Mouse (Mus musculus) midbrain, embryonic 14.5 days (tissue): ENCODE measurements at regions not wholly inside any gene's neighbourhood (a gene's known extent, or its start where the extent isn't known, plus 50 kb on each side); places are given as distances from the start of the nearest gene placed in this dataset.

ENCODE experiments used
- ATAC-seq: fragments of 200-750 bp; cut with Nextera tagmentation; 2 replicates; pipeline ENCODE4 v1.8.0; 2017; ENCODE audit warnings: moderate number of reproducible peaks, moderate library complexity; ENCODE audit not compliant: low FRiP score, low TSS enrichment
- DNase-seq: peaks from one replicate; pipeline ENCODE4 v3.0.0-alpha.2; 2015
- H3K27ac ChIP-seq: fragments of 300-500 bp; sonication (generic); replicated peaks from 2 replicates; pipeline ENCODE4 v1.5.1; 2014; ENCODE audit warnings: mild to moderate bottlenecking, low read depth, low read length, moderate library complexity
- H3K27me3 ChIP-seq: fragments of 300-500 bp; sonication (generic); 2 replicates; pipeline ENCODE4 v1.6.1; 2014; ENCODE audit warnings: low read length, control low read depth, mixed read lengths; ENCODE audit not compliant: control insufficient read depth, insufficient read depth
- H3K36me3 ChIP-seq: fragments of 300-500 bp; sonication (generic); 2 replicates; pipeline ENCODE4 v1.6.1; 2014; ENCODE audit warnings: low read length, control low read depth; ENCODE audit not compliant: control insufficient read depth, insufficient read depth
- H3K4me1 ChIP-seq: fragments of 300-500 bp; sonication (generic); 2 replicates; pipeline ENCODE4 v1.6.1; 2014; ENCODE audit warnings: mild to moderate bottlenecking, antibody characterized with exemption, low read length, control low read depth; ENCODE audit not compliant: control insufficient read depth, insufficient read depth
- H3K4me2 ChIP-seq: fragments of 300-500 bp; sonication (generic); 2 replicates; pipeline ENCODE4 v1.6.1; 2014; ENCODE audit warnings: mild to moderate bottlenecking, low read length, moderate library complexity
- H3K4me3 ChIP-seq: fragments of 300-500 bp; sonication (generic); replicated peaks from 2 replicates; pipeline ENCODE4 v1.5.1; 2014; ENCODE audit warnings: low read depth, low read length
- H3K9ac ChIP-seq: fragments of 300-500 bp; sonication (generic); replicated peaks from 2 replicates; pipeline ENCODE4 v1.6.1; 2014; ENCODE audit warnings: mild to moderate bottlenecking, low read length, moderate library complexity
- H3K9me3 ChIP-seq: fragments of 300-500 bp; sonication (generic); 2 replicates; pipeline ENCODE4 v1.6.1; 2016; ENCODE audit warnings: low read length, control low read depth, mixed read lengths; ENCODE audit not compliant: control insufficient read depth
- WGBS: fragments of 180-500 bp; shearing (Covaris S2); extraction: QIAGEN DNeasy Blood & Tissue Kit; methylation state at CpG from one replicate; pipeline ENCODE4 v1.1.7; 2014; 5-methylcytosine and 5-hydroxymethylcytosine counted together

DNA sequence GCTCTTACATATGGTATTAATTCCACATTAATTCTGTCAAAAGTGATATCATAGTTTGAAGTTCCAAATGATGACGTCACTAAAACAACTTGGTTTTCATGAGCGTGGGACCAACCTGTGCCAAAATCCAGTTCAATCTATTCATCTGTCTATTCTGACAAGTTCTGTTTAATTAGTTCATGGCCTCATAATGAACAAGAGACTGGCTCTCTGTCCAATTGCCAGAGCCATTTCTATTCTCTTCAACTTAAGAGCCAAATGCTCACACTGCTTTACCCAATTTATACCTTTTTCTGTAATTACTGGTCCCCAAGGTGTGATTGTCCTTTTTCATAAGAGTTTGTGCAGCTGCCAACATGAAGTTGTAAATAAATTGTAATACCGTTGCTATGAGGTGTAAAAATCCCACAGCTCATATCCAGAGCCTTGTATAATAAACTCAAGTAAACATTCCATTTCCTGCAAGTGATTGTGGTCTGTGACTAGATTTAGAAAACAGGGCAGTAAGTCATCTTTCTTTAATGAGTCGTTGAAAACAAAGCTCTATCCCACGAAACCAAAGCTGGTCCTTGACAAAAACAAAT lies 446.2 kb downstream of the Rab28 start:
- H3K4me1 ChIP-seq, result no peaks in the 10 kb centered on the region
- no peak overlapping the region for H3K4me3 ChIP-seq
- WGBS, result 82% methylated on average over 5 of the region's 5 CpGs
- H3K27me3 ChIP-seq, result no peaks in the 10 kb centered on the region
- H3K36me3 ChIP-seq, result no peaks in the 10 kb centered on the region
- H3K9me3 ChIP-seq, result no peaks in the 10 kb centered on the region
- no peak for ATAC-seq
- no peak overlapping the region for H3K27ac ChIP-seq
- no peak for DNase-seq
- H3K9ac ChIP-seq, result no peak overlapping the region
- H3K4me2 ChIP-seq, result no peak overlapping the region
